Mouse (Mus musculus) testis, adult 2 months (tissue): ENCODE measurements at regions not wholly inside any gene's neighbourhood (a gene's known extent, or its start where the extent isn't known, plus 50 kb on each side); places are given as distances from the start of the nearest gene placed in this dataset.

Experiments used
- H3K27ac ChIP-seq: fragments of 200-500 bp; 2 replicates; pipeline ENCODE4 v1.5.1; 2012; ENCODE audit warnings: low read depth, low read length; ENCODE audit not compliant: control insufficient read depth, insufficient read depth
- H3K27me3 ChIP-seq: fragments of 200-500 bp; 2 replicates; pipeline ENCODE4 v1.6.1; 2012; ENCODE audit warnings: mild to moderate bottlenecking, low read length, moderate library complexity; ENCODE audit not compliant: control insufficient read depth, insufficient read depth
- H3K36me3 ChIP-seq: fragments of 200-500 bp; 2 replicates; pipeline ENCODE4 v1.6.1; 2012; ENCODE audit warnings: mild to moderate bottlenecking, low read length; ENCODE audit not compliant: control insufficient read depth, insufficient read depth
- H3K4me1 ChIP-seq: fragments of 200-500 bp; 2 replicates; pipeline ENCODE4 v1.6.1; 2012; ENCODE audit warnings: low read length; ENCODE audit not compliant: control insufficient read depth, insufficient read depth
- H3K4me3 ChIP-seq: fragments of 200-500 bp; 2 replicates; pipeline ENCODE4 v1.5.1; 2012; ENCODE audit warnings: low read depth, mild to moderate bottlenecking, low read length, moderate library complexity, mixed read lengths; ENCODE audit not compliant: control insufficient read depth
- CTCF ChIP-seq: fragments of 200-500 bp; IDR thresholded peaks from 2 replicates; pipeline ENCODE4 v1.5.1; 2012; ENCODE audit warnings: low read depth, mild to moderate bottlenecking, inconsistent platforms, low read length, moderate library complexity; ENCODE audit not compliant: control insufficient read depth, insufficient read depth, insufficient replicate concordance
- POLR2A ChIP-seq: fragments of 200-500 bp; IDR thresholded peaks from 2 replicates; pipeline ENCODE4 v1.6.1; 2012; ENCODE audit warnings: low read depth, mild to moderate bottlenecking, inconsistent platforms, low read length, moderate library complexity; ENCODE audit not compliant: control insufficient read depth

- no peaks in the 10 kb centered on the region for H3K36me3 ChIP-seq
- H3K4me1 ChIP-seq, result no peaks in the 10 kb centered on the region
- H3K4me3 ChIP-seq, result no peak overlapping the region
- TF ChIP-seq CTCF (no peak), POLR2A (no peak)
- no peaks in the 10 kb centered on the region for H3K27me3 ChIP-seq
- H3K27ac ChIP-seq, result no peak overlapping the region
Measured at GRCm38 (mm10) chr5:106320039-106320438, 137.9 kb downstream of the Barhl2 start.

- TF ChIP-seq CTCF (no peak), POLR2A (no peak)
- Histone ChIP-seq H3K27me3 (no peaks in the 10 kb centered on the region), H3K4me1 (no peaks in the 10 kb centered on the region), H3K27ac (no peak overlapping the region), H3K36me3 (no peaks in the 10 kb centered on the region), H3K4me3 (no peak overlapping the region)
Measured at GRCm38 (mm10) chr5:106318246-106318645, 139.7 kb downstream of the Barhl2 start.

- TF ChIP-seq POLR2A, result no peak
- TF ChIP-seq CTCF, result no peak
- Histone ChIP-seq H3K4me3 (no peak overlapping the region), H3K27ac (no peak overlapping the region), H3K4me1 (no peaks in the 10 kb centered on the region), H3K27me3 (no peaks in the 10 kb centered on the region), H3K36me3 (no peaks in the 10 kb centered on the region)
Measured at GRCm38 (mm10) chr5:106313874-106314273, 144.1 kb downstream of the Barhl2 start.

GRCm38 (mm10) chr5:106301372-106301771 is 156.6 kb downstream of the Barhl2 start:
- Histone ChIP-seq H3K4me3 (no peak overlapping the region), H3K36me3 (no peaks in the 10 kb centered on the region), H3K4me1 (no peaks in the 10 kb centered on the region), H3K27me3 (no peaks in the 10 kb centered on the region), H3K27ac (no peak overlapping the region)
- TF ChIP-seq CTCF, result no peak
- TF ChIP-seq POLR2A, result no peak

- Histone ChIP-seq H3K4me3 (no peak overlapping the region), H3K4me1 (no peaks in the 10 kb centered on the region), H3K27me3 (no peaks in the 10 kb centered on the region), H3K36me3 (no peaks in the 10 kb centered on the region), H3K27ac (no peak overlapping the region)
- TF ChIP-seq CTCF (no peak), POLR2A (no peak)
Measured at GRCm38 (mm10) chr5:106296721-106297120, 161.2 kb downstream of the Barhl2 start.

GRCm38 (mm10) chr5:106295993-106296392 is 162.0 kb downstream of the Barhl2 start:
- Histone ChIP-seq H3K27ac (no peak overlapping the region), H3K4me1 (no peaks in the 10 kb centered on the region), H3K27me3 (no peaks in the 10 kb centered on the region), H3K36me3 (no peaks in the 10 kb centered on the region), H3K4me3 (no peak overlapping the region)
- TF ChIP-seq CTCF (no peak), POLR2A (no peak)

GRCm38 (mm10) chr5:106295538-106295937 is 162.4 kb downstream of the Barhl2 start:
- H3K27me3 ChIP-seq, result no peaks in the 10 kb centered on the region

More at GRCm38 (mm10) chr5:106295538-106295937, 162.4 kb downstream of the Barhl2 start:
- Histone ChIP-seq H3K4me1 (no peaks in the 10 kb centered on the region), H3K4me3 (no peak overlapping the region), H3K36me3 (no peaks in the 10 kb centered on the region), H3K27ac (no peak overlapping the region)
- TF ChIP-seq CTCF (no peak), POLR2A (no peak)
